Mouse (Mus musculus) MEL (cell line): ENCODE measurements around the gene Cd1d1.
"Not testable (repeated sequence)": the region's sequence is repeated elsewhere in the genome, so short reads cannot be mapped to it uniquely, and the experiment has no call there.

Source experiments
- BHLHE40 ChIP-seq: IDR thresholded peaks from 2 replicates; pipeline ENCODE4 v1.6.1; 2012; ENCODE audit warnings: low read depth, mild to moderate bottlenecking, inconsistent platforms, low read length, improper control_type of control experiment, borderline replicate concordance
- CTCF ChIP-seq, 3 experiments: IDR thresholded peaks in 2 of 3; conservative IDR thresholded peaks in 1 of 3; 2 replicates each; pipeline ENCODE4 v1.5.1; 2011 to 2012; ENCODE audit warnings: low read length in 3 of 3, low read depth in 2 of 3, mild to moderate bottlenecking in 2 of 3, improper control_type of control experiment in 1 of 3, inconsistent platforms in 1 of 3, mixed read lengths in 1 of 3, moderate library complexity in 1 of 3; ENCODE audit not compliant: control insufficient read depth in 1 of 3, insufficient read depth in 1 of 3, poor library complexity in 1 of 3, severe bottlenecking in 1 of 3
- ELF1 ChIP-seq: IDR thresholded peaks from 2 replicates; pipeline ENCODE4 v1.6.1; 2014; ENCODE audit warnings: low read depth, mild to moderate bottlenecking, inconsistent platforms, low read length, improper control_type of control experiment, moderate library complexity
- EP300 ChIP-seq, 2 experiments: IDR thresholded peaks; 2 replicates each; pipeline ENCODE4 v1.6.1; 2011; ENCODE audit warnings: improper control_type of control experiment in 2 of 2, low read length in 2 of 2, low read depth in 1 of 2, mild to moderate bottlenecking in 1 of 2
- MEF2A ChIP-seq: IDR thresholded peaks from 2 replicates; pipeline ENCODE4 v1.6.1; 2014; ENCODE audit warnings: low read depth, mild to moderate bottlenecking, inconsistent platforms, low read length, improper control_type of control experiment; ENCODE audit not compliant: poor library complexity, insufficient replicate concordance, severe bottlenecking; ENCODE audit errors: extremely low read depth
- POLR2AphosphoS5 ChIP-seq: IDR thresholded peaks from 2 replicates; pipeline ENCODE4 v1.6.1; 2012; ENCODE audit warnings: low read depth, borderline replicate concordance, mild to moderate bottlenecking, inconsistent platforms, low read length, moderate library complexity, mixed read lengths

GRCm38 (mm10) chr3:86986969-86987368, 12.3 kb downstream of the Cd1d1 start:
- not testable (repeated sequence) for TF ChIP-seq POLR2AphosphoS5; MEF2A; EP300 (IDR thresholded peaks at IDR 0.05; ENCODE audit: low read depth in 1 of 2, low read length in 2 of 2); BHLHE40; ELF1; CTCF (IDR thresholded peaks at IDR 0.05 in 2 of 3, conservative IDR thresholded peaks at IDR 0.05 in 1 of 3; ENCODE audit: control insufficient read depth in 1 of 3, insufficient read depth in 1 of 3, low read depth in 2 of 3, low read length in 3 of 3, poor library complexity in 1 of 3, severe bottlenecking in 1 of 3)
